Mouse (Mus musculus): ENCODE data around the gene Gm20388.

Gene Gm20388

DNA sequence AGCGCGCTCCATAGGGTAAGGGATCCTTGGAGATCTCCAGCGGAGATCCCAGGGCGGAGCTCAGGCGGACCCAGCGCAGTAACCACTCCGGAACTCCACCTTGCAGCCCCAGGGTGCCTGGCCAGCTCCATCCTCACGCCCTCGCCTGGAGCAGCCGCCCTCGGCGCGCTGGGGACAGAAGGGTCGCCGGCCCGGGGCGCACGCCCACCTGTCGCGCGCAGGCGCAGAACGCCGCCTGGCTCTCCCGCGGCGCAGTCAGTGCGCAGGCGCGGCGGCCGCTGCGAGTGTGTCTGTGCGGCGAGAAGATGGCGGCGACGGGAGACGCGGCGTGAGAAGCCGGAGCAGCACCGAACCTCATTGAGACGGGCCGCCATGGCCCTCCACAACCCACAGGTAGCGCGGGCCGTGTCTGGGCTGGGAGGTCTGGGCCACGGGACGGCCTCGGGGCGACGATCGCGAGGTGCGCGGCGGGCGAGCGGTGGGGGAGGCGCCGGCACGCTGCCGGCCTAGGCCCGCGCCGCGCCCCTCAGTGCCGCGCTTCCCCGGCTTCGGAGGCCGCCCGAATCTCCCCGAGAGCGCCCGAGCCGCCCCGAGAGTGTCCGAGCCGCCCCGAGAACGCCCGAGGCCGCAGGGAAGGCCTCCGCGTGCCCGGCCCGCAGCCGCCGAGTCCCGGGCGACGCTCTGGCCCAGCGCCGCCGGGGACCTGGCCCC, at the start of gene Gm20388:
Gm20388 (plus strand) TSS at position 295 of the 711 bp plus-strand sequence.
- DNase-seq (ENCODE audit: low spot score) = peak; percentile 90

DNA sequence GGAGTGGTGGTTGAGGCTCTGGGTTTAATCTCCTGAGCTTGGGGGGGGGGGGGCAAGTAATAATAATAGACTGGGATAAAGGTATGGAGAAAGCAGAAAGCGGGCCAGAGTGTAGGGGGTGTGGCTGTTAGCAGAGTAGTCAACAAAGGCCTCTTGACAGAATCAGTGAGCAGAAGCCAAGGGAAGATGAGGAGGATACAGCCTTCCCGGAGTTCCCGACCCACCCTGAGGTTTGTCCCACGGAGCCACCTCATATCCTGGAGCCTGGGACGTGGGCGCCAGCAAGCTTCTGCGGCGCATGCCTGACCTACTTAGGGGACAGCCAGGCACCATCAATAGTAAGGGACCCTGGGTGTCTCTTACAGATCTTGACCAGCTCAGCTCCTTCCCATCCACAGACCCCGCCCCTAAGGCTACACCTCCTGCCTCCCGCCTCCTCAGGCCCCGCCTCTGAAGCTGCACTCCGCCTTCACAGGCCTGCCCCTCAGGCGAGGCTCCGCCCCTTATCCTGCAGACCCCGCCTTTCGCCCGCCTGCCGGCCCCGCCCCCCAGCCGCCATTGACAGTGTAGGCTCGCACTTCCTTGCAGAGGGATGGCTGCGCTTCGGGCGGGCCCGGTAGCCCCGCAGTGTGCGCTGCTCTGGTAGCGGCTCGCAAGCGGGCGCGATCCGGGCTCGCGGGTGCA, 48.8 kb upstream of the Gm20388 start, which contains the start of gene Klhl36:
Klhl36 (plus strand) TSS at position 561 of the 684 bp plus-strand sequence.
- peak; percentile 95 for DNase-seq (ENCODE audit: low spot score)

DNA sequence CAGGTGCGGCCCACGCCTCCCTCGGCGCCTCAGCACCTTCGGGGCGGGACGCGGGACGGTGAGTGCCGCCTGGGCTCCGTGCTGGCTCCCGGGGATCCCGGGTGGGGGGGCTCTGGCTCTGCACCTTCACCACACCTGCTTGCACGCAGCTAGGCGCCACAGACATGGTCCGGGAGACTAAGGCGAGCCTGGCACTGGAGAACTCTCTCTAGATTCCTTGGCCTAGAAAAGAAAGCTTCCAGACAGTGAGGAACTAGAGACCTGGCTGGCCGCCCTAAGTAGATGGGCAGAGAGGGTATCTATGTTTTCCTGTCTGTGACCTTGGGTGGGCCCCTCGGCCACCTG, 48.3 kb upstream of the Gm20388 start:
- no peak for DNase-seq (ENCODE audit: low spot score)

DNA sequence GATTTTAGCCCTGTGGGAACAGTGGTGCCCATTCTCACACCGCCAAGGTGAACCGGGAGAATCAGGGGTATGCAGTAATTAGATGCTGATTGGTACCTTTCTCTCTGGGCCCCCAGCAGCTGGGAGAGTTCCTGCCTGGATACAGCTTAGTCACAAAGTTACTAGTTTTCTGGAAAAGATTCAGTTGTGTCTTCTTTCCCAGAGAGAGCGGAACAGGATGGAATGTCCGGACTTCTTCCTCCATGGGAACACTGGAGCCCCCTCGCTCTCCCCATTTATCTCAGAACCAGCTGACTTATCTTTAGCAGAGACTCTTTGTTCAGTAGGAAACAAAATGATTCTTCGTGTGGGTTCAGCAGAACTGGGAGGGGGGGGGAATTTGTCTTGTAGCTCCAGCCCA, 47.9 kb upstream of the Gm20388 start:
- DNase-seq (ENCODE audit: low spot score) = no peak

DNA sequence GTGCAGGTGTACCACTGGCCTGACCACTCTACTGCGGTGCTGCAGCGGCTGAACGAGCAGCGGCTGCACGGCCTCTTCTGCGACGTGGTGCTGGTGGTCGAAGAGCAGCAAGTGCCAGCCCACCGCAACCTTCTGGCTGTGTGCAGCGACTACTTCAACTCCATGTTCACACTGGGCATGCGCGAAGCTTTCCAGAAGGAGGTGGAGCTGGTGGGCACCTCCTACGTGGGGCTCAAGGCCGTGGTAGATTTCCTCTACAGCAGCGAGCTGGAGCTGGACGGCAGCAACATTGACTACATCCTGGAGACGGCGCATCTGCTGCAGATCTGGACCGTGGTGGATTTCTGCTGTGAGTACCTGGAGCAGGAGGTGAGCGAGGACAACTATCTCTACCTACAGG, 41.0 kb upstream of the Gm20388 start:
- DNase-seq (ENCODE audit: low spot score) = no peak

DNA sequence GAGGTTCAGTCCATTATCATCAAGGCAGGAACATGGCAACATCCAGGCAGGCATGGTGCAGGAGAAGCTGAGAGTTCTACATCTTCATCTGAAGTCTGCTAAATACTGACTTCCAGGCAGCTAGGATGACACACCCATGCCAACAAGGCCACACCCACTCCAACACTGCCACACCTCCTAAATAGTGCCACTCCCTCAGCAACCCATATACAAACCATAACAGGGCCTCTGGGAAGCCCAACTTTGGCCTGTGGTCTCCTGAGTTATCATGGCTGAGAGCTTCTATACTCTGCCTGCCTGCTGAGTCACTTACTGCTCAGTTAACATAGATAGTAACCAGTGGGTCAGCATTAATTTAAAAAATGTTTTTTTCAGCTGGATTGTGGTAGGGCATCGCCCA, 37.5 kb upstream of the Gm20388 start:
- DNase-seq (ENCODE audit: low spot score) = no peak

DNA sequence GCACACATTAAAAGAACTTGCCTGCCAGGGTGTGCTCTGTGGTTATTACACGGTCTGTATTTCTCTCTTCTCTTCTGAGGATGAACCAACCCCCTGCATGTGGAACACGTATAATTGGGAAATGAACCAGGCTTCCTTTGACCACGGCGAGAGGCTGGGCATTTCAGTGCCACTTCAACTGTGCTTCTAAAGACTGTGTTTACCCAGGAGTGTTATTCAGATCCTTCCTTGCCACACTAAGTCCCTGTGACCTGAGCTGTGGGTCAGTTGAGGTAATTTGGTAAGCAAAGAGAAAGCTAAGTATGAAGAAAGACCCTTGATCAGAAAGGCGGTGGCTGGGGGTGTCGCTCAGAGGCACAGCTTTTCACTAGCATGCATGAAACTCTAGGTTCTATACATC, 29.3 kb upstream of the Gm20388 start:
- no peak for DNase-seq (ENCODE audit: low spot score)

DNA sequence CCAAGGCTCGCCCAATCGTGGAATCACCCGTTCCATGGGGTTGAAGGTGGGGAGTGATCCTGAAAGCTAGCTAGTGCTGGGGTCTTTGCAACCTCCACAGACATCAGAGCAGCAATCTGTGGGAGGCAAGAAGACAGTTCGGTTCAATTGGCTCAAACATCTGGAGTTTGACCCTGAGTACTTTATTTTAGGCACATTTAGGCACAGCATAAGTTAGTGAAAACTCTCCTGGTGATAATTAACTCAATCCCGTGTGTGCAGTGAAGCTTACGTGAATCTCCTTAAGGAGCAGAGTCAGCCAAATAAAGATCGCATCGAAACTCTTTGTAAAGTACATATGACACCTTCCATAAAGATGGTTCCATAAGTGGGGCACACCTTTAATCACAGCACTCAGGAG, 28.7 kb upstream of the Gm20388 start:
- no peak for DNase-seq (ENCODE audit: low spot score)

DNA sequence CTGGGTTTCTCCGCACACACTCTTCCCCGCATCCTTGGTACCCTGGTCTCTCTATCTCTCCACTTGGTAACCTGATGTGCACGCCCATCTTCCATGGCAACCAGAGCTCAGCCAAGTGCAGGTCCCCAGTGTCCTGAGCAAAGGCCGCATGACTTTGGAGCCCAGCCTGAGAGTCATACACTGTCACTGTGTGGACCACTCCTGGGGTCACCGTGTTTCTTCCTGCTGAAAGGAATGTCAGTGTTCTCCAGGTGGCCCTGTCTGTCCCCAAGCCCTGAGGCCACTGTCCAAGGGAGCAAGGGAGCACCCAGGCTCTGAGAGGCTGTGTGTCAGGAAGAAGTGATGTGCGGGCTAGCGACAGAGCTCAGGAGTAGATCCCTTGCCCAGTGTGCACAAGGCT, 27.4 kb upstream of the Gm20388 start:
- DNase-seq (ENCODE audit: low spot score) = no peak

DNA sequence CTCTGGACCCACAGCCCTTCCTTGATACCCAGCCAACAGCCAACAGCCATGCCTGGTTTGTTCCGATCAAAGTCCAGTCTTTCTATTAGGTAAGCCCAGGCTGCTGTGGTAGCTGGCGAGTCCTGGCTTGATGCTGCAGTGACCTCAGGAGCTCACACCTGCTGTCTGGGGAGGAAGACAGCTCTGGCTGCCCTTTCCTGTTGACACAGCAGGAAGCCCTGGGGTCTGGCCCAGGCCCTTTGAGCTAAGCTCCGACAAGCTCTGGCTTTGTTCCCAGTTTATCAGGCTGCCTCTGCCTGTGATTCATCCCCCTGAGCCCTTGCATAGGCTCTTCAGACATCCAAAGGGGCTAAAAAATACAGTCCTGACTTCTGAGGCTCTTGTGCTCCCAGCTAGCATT, 25.0 kb upstream of the Gm20388 start:
- no peak for DNase-seq (ENCODE audit: low spot score)

DNA sequence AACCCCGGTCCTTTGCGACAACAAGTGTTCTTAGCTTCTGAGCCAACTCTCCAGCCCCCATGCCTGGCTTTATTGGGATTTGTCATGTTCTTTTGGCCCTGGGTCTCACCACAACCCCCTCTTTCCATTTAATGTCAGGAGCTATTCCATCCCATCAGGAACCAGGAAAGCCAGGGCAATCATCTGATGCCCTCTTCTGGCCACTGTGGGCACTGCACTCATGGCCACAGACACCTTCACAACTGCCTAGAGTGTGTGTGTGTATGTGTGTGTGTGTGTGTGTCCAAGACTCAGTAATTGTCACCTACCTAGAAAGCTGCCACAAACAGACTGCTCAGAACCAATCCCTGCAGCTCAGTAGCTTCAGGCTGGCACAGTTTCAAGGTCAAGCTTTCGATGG, 23.5 kb upstream of the Gm20388 start:
- no peak for DNase-seq (ENCODE audit: low spot score)

DNA sequence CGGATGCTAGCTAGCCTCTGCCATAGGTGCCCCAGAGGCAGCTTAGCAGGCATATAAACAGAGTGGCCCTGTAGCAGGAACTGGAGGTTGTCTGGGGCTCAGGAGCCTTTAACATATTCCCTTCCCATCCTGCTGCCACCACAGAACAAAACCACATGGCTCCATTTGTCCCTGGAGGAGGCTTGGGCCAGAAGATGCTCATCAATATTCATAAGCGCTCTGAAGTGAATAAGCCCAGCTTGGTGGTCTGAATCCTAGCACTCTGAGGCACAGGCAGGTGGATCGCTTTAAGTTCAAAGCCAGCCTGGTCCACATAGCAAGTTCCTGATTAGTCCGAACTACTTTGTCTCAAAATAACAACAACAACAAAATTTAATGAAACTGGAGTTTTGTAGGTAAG, 22.6 kb upstream of the Gm20388 start:
- DNase-seq (ENCODE audit: low spot score) = no peak

DNA sequence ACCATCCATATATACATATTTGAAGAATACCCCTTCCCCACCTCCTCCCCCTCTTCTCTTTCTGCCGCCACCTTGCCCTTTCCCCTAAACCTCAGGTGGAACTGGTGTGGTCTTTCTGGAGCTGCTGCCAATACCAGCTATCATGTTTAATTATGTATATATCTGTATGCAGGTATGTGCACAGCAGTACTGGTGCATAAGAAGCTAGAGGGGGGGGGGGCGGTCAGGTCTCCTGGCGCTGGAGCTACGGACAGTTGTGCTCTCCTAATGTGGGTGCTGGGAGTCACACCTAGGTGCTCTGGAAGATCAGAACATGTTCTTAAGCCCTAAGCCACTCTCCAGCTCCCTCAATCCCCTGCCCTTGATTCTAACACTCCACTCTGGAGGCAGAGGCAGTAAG, 13.6 kb upstream of the Gm20388 start:
- DNase-seq (ENCODE audit: low spot score) = no peak

DNA sequence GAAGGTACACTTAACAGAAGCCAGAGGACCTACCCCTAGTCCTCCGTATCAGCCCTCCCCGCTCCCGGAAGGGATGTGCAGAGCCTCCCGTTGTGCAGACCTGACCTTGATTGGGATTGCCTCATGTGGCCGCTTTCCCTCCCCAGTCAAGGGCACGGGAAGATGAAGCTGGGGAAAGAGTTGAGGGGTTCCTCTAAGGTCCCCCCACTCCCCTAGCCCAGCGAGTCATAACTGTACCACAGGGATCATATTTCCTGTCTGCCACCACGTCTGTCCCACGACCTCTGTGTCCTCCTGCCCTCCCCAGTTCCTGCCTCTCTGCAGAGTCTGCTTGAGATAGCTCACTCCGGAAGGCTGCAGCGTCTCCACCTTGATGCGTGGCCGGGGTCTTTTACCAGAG, 12.7 kb upstream of the Gm20388 start:
- DNase-seq (ENCODE audit: low spot score) = peak; percentile 39

DNA sequence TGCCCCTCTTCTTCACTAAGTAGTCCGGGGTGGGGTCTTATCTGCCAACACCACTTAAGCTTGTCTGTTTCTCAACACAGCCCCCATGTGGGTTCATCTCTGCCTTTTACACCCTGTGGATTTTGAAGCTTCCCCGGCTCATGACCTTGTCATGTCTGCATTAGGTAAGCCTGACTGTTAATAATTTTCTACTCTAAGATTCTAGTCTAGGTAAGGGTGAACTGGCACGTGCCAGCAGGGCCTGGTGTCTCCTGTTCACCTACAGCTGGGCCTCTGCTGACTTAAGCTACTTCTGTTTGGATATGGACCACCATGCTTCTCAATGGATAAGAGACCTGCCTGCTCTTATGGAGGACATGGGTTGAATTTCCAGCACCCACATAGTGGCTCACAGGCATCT, 9.3 kb upstream of the Gm20388 start:
- DNase-seq (ENCODE audit: low spot score) = no peak

DNA sequence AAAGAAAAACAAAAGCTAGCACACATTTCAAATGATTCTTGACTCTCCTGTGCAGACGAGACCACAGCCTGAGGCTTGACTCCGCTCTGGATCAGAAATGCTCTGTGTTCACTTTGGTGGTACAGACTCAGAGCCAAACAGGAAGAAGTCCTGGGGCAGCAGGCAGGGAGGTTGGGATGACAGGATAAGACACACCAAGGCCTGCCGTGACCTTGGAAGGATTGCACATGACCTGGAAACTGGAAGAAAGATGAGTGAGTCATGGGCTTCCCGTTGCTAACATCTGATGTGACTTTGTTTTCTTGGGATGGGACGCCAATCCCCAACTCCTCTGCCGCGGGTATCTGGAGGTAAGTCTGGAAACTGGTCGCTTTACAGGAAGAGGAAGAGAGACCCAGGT, 8.7 kb upstream of the Gm20388 start:
- no peak for DNase-seq (ENCODE audit: low spot score)

DNA sequence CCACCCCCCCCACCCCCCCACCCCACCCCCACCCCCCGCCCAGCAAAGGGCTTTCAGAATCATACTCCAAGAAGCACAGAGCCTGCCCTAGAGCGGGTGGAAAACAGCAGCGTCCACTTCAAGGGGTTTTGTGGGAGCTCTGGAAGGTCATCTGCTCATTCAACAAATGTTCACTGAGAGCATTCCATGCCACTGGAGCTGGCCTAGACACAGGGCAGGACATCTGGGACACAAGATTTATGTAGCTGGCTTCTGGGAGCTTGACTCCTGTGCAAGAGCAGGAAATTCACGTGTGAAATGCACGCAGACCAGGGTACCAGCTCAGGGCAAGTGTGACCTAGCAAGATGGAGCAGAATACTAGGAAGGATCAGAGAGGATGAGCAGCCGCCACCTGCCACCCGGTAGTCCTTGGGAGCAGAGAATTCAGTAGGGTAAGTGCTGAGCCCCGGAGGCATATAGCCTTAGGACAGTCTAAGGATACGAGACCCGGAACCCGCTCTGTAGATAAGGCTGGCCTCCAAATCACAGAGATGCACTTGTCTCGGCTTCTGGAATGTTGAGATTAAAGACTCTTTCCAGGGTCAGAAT, 6.2 kb upstream of the Gm20388 start:
- DNase-seq (ENCODE audit: low spot score) = no peak

DNA sequence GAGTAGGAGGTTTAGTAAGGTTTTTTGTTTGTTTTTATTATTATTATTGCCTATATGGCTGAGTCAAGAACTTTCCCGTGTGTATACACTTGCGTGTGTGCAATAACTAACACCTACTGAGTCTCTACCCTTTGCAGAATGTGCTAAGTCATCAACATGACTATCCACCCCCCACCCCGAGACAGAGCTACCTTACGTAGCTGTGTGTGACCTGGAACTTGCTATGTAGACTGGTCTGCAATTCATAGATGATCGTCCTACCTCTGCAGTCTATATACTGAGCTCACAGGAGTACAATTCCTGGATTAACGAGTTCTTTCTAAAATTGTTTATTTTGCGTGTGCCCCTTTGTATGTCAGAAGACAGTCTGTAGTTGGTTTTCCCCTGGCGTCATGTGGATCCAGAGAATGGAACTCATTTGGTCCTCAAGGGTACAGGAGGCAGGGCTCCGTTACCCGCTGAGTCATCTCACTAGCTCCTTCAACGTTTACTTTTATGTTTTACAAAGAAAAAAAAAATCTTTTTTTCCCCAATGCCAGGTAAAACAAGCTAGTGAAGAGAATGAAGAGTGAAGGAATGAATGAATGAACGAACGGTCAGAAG, 596 bp upstream of the Gm20388 start, which contains the start of gene Usp10:
Usp10 (plus strand) TSS at position 417 of the 603 bp plus-strand sequence.
- peak; percentile 12 for DNase-seq (ENCODE audit: low spot score)

DNA sequence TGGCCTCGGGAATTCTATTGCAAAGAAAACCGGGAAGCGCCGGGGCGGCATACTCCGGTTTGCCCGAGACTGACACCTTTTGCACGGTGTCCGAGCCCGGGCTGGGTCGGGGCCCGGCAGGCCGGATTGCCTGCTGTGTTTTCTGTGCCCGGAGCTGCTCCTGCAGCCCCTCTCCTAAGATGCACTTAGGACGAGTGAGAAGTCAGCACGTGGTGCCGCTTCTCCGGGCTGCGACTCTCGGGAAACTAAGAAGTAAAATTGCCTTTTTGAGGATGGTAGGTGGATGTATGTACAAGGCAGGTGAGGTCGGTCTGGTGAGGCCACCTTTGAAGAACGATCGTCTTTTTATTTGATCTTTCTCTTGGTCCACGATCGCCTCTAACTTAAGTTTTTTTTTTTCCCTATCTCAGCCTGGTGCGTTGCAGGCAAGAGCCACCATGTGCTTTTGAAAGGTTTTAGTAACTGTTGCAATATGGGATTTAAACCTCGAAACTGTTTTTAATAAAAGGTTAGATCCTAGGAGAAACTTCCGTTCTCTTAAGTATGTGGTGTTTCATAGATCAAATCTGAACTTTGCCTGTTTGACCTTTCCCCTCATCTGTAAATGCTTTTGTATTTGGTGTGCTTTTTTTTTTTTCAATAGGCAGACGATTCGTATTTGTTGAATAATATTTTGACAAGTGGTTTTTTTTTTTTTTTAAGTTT, 769 bp downstream of the Gm20388 start:
- DNase-seq (ENCODE audit: low spot score) = no peak

DNA sequence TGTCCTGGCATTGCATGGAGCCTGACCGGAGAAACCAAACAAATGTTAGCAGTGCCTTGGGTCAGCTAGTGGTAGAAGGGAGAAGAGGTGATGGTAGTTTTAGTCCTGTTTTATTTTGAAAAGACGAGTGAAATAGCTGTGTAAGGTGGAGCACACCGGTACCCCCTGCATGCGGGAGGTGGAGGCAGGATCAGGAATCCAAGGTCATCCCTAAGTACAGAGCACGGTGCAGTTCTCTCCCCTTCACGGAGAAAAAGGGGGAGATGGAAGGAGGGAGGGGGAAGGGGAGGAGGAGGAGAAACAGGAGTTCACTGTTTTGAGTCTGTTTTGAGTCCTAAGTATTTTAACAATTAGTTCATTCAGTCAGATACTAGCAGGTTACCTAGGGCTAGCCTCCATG, 2.0 kb downstream of the Gm20388 start:
- DNase-seq (ENCODE audit: low spot score) = no peak

DNA sequence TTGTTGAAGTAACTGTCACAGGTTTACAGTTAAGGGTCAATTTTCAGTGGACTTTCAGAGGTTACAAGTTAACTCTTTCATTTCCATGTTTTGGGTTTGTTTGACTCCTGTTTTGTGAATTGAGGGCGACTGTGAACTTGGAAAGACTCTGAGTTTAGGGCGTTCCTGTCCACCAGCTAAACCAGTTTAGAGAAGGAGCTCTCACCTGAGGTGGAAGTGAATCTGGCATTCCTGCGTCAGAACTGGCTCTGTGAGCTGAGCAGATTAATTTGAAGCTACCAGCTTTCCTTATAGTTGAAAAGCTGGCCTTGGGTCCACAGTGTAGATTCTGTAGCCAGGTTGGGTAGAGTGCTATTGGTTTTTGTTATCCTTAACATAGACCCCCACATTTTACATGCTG, 2.5 kb downstream of the Gm20388 start:
- DNase-seq (ENCODE audit: low spot score) = no peak

DNA sequence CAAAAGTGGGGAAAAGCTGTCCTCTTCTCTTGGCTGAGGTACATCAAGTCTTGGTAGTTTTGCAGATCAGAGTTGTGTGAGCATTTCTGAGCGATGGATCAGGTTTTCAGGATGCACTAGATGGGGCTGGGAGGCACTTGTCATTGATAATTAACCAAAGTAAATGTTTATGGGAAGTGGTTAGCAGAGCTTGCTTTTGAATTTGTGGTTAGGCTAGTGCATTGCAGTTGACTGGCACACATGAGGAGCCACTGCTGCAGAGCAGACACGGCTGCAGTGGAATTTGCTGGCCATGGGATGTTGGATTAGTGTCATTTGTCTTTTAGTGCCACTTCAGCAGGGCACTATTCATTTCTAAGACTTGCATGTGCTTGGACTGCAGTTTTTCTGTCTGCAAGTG, 3.5 kb downstream of the Gm20388 start:
- no peak for DNase-seq (ENCODE audit: low spot score)

Data from T-cell, adult 2 months (primary cell).